Mouse (Mus musculus): ENCODE data around the gene Hist2h2ac. TPM values are rescaled to one million over a fixed set of nuclear protein-coding genes. Genes with fewer than 3 reads are reported as not detected.
A peak's percentile ranks its signal among the peaks of the same experiment; 100 is the strongest.

Hist2h2ac gene
- polyA plus RNA-seq, 1 experiment from 2014 or later = 17.7 TPM

GRCm38 (mm10) chr3:96237335-96237903 lies 16.7 kb upstream of the Hist2h2ac start:
- Histone ChIP-seq H3K4me1 (replicated peaks) (peaks cover 22% of the 10 kb centered on the region), H3K4me3 (replicated peaks) (peak overlapping the region; percentile 41), H3K27ac (peak overlapping the region; percentile 84), H3K27me3 (no peaks in the 10 kb centered on the region), H3K4me2 (peak overlapping the region; percentile 56), H3K36me3 (no peaks in the 10 kb centered on the region), H3K9ac (replicated peaks) (peak overlapping the region; percentile 66), H3K9me3 (no peaks in the 10 kb centered on the region)
- no peak for ATAC-seq (ENCODE audit: insufficient number of reproducible peaks, insufficient read depth, low FRiP score, low TSS enrichment, low read depth)
- 23% methylated on average over 7 of the region's 7 CpGs for WGBS

- peak overlapping the region; percentile 84 for H3K27ac ChIP-seq
- no peaks in the 10 kb centered on the region for H3K9me3 ChIP-seq
- peak overlapping the region; percentile 66 for H3K9ac ChIP-seq (replicated peaks)
- peak overlapping the region; percentile 41 for H3K4me3 ChIP-seq (replicated peaks)
- H3K27me3 ChIP-seq = no peaks in the 10 kb centered on the region
- peaks cover 20% of the 10 kb centered on the region for H3K4me1 ChIP-seq (replicated peaks)
- H3K4me2 ChIP-seq = peak overlapping the region; percentile 56
- ATAC-seq (ENCODE audit: insufficient number of reproducible peaks, insufficient read depth, low FRiP score, low TSS enrichment, low read depth) = no peak
- H3K36me3 ChIP-seq = no peaks in the 10 kb centered on the region
- WGBS = 72% methylated on average over 4 of the region's 4 CpGs
These were observed 16.2 kb upstream of the Hist2h2ac start for GRCm38 (mm10) chr3:96236834-96237334.

- Histone ChIP-seq H3K4me3 (replicated peaks) (no peak overlapping the region), H3K27ac (0 out of 2 replicates have a peak overlapping the region, but pooled peaks have one; percentile 1), H3K36me3 (no peaks in the 10 kb centered on the region), H3K9ac (replicated peaks) (no peak overlapping the region), H3K27me3 (no peaks in the 10 kb centered on the region), H3K4me1 (replicated peaks) (peaks cover 18% of the 10 kb centered on the region), H3K4me2 (no peak overlapping the region), H3K9me3 (no peaks in the 10 kb centered on the region)
- WGBS = 71% methylated on average over 3 of the region's 3 CpGs
- no peak for ATAC-seq (ENCODE audit: insufficient number of reproducible peaks, insufficient read depth, low FRiP score, low TSS enrichment, low read depth)
These were observed 15.2 kb upstream of the Hist2h2ac start for GRCm38 (mm10) chr3:96235836-96236235.

GRCm38 (mm10) chr3:96234914-96235313 lies 14.2 kb upstream of the Hist2h2ac start:
- H3K9me3 ChIP-seq = no peaks in the 10 kb centered on the region
- no peak overlapping the region for H3K9ac ChIP-seq (replicated peaks)
- no peaks in the 10 kb centered on the region for H3K36me3 ChIP-seq
- H3K4me2 ChIP-seq = no peak overlapping the region
- no peak overlapping the region for H3K4me3 ChIP-seq (replicated peaks)
- H3K27me3 ChIP-seq = no peaks in the 10 kb centered on the region
- H3K4me1 ChIP-seq (replicated peaks) = peaks cover 16% of the 10 kb centered on the region
- WGBS = 82% methylated on average over 2 of the region's 2 CpGs
- no peak overlapping the region for H3K27ac ChIP-seq
- no peak for ATAC-seq (ENCODE audit: insufficient number of reproducible peaks, insufficient read depth, low FRiP score, low TSS enrichment, low read depth)

- Histone ChIP-seq H3K27me3 (no peaks in the 10 kb centered on the region), H3K9ac (replicated peaks) (no peak overlapping the region), H3K36me3 (no peaks in the 10 kb centered on the region), H3K9me3 (no peaks in the 10 kb centered on the region), H3K4me1 (replicated peaks) (peaks cover 7% of the 10 kb centered on the region; the same call in 1 of the 2 replicates), H3K4me2 (no peak overlapping the region), H3K4me3 (replicated peaks) (no peak overlapping the region), H3K27ac (no peak overlapping the region)
- no peak for ATAC-seq (ENCODE audit: insufficient number of reproducible peaks, insufficient read depth, low FRiP score, low TSS enrichment, low read depth)
- WGBS = 62% methylated on average over 2 of the region's 2 CpGs
These were observed 11.1 kb upstream of the Hist2h2ac start for GRCm38 (mm10) chr3:96231758-96232120.

GRCm38 (mm10) chr3:96230910-96231757 lies 10.5 kb upstream of the Hist2h2ac start:
- Histone ChIP-seq H3K4me2 (no peak overlapping the region), H3K4me1 (replicated peaks) (peaks cover 5% of the 10 kb centered on the region; the same call in 1 of the 2 replicates), H3K27ac (no peak overlapping the region), H3K9me3 (no peaks in the 10 kb centered on the region), H3K9ac (replicated peaks) (no peak overlapping the region), H3K36me3 (no peaks in the 10 kb centered on the region), H3K27me3 (no peaks in the 10 kb centered on the region), H3K4me3 (replicated peaks) (no peak overlapping the region)
- whole genome bisulfite sequencing = 76% methylated on average over 4 of the region's 4 CpGs
- ATAC-seq (ENCODE audit: insufficient number of reproducible peaks, insufficient read depth, low FRiP score, low TSS enrichment, low read depth) = no peak

GRCm38 (mm10) chr3:96230404-96230803 lies 9.7 kb upstream of the Hist2h2ac start:
- Histone ChIP-seq H3K9me3 (no peaks in the 10 kb centered on the region), H3K4me1 (replicated peaks) (peaks cover 5% of the 10 kb centered on the region; the same call in 1 of the 2 replicates), H3K36me3 (no peaks in the 10 kb centered on the region), H3K27ac (no peak overlapping the region), H3K9ac (replicated peaks) (no peak overlapping the region), H3K4me3 (replicated peaks) (no peak overlapping the region), H3K27me3 (no peaks in the 10 kb centered on the region), H3K4me2 (no peak overlapping the region)
- 82% methylated on average over 2 of the region's 2 CpGs for WGBS
- no peak for ATAC-seq (ENCODE audit: insufficient number of reproducible peaks, insufficient read depth, low FRiP score, low TSS enrichment, low read depth)

- no peaks in the 10 kb centered on the region for H3K36me3 ChIP-seq
- H3K27ac ChIP-seq = no peak overlapping the region
- H3K9ac ChIP-seq (replicated peaks) = no peak overlapping the region
- no peak for ATAC-seq (ENCODE audit: insufficient number of reproducible peaks, insufficient read depth, low FRiP score, low TSS enrichment, low read depth)
- peaks cover 10% of the 10 kb centered on the region; the same call in 1 of the 2 replicates for H3K4me1 ChIP-seq (replicated peaks)
- H3K4me3 ChIP-seq (replicated peaks) = no peak overlapping the region
- H3K27me3 ChIP-seq = no peaks in the 10 kb centered on the region
- H3K4me2 ChIP-seq = no peak overlapping the region
- no peaks in the 10 kb centered on the region for H3K9me3 ChIP-seq
- 71% methylated on average over 2 of the region's 2 CpGs for WGBS
These were observed 8.1 kb upstream of the Hist2h2ac start for GRCm38 (mm10) chr3:96228828-96229227.

GRCm38 (mm10) chr3:96226695-96227648 lies 6.3 kb upstream of the Hist2h2ac start:
- WGBS = 67% methylated on average over 8 of the region's 8 CpGs
- H3K4me2 ChIP-seq = no peak overlapping the region

GRCm38 (mm10) chr3:96225421-96225820 lies 4.7 kb upstream of the Hist2h2ac start:
- no peaks in the 10 kb centered on the region for H3K36me3 ChIP-seq
- WGBS = 54% methylated on average over 2 of the region's 2 CpGs
- no peak for ATAC-seq (ENCODE audit: insufficient number of reproducible peaks, insufficient read depth, low FRiP score, low TSS enrichment, low read depth)
- H3K27ac ChIP-seq = no peak overlapping the region
- H3K4me2 ChIP-seq = no peak overlapping the region
- H3K4me1 ChIP-seq (replicated peaks) = peaks cover 34% of the 10 kb centered on the region
- no peak overlapping the region for H3K4me3 ChIP-seq (replicated peaks)
- H3K9me3 ChIP-seq = no peaks in the 10 kb centered on the region
- H3K9ac ChIP-seq (replicated peaks) = no peak overlapping the region
- H3K27me3 ChIP-seq = no peaks in the 10 kb centered on the region

More at GRCm38 (mm10) chr3:96226695-96227648, 6.3 kb upstream of the Hist2h2ac start:
- no peaks in the 10 kb centered on the region for H3K9me3 ChIP-seq
- H3K36me3 ChIP-seq = no peaks in the 10 kb centered on the region
- H3K9ac ChIP-seq (replicated peaks) = no peak overlapping the region
- no peak overlapping the region for H3K27ac ChIP-seq
- peaks cover 27% of the 10 kb centered on the region for H3K4me1 ChIP-seq (replicated peaks)
- no peak overlapping the region for H3K4me3 ChIP-seq (replicated peaks)
- ATAC-seq (ENCODE audit: insufficient number of reproducible peaks, insufficient read depth, low FRiP score, low TSS enrichment, low read depth) = no peak
- no peaks in the 10 kb centered on the region for H3K27me3 ChIP-seq

All from limb, embryonic 12.5 days (tissue).